Comparison of ENCODE assay signal across 19 mouse cellular contexts in the genomic region with DNA sequence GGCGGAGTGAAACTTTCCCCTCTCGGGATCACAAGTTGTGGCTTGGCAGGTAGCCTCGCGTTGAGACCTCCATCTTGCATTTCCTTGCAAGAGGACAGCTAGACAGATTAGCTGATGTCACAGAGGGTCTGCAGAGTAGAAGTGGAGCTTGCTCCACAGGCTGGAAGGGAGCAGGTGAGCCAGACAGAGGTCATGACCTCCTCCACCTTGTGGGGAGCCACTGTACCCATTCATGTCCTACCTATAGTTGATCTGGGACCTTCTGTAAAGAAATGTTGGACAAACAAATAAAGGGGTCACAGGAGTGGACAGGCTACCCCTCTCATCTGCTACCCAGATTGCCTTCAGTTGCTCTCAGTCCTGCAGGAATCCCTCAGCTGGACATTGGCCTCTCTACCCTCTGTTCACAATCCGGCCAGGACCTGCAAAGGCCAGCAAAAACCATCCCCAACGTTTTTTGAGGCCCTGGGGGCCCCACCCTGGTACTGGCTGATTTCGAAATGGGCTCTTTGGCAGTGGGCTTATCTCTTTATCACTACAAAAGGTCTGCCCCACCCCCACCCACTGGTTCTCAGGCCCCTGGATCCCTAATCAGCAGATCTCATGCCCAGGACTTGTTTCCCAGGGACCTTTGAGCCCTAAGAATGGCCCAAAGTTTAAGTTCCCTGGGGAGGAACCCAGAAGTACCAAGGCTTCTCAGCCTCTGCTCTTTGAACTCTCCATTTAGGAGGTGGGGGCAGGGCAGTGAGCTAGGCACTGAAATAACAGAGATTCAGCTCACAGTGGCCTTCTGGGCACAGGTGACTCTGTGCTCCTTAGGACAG. TPM values are rescaled to one million over a fixed set of nuclear protein-coding genes. Genes with fewer than 3 reads are reported as not detected.
DNase-seq lines count a peak whose midpoint lies in the region; ATAC-seq and TF ChIP-seq lines count a peak whose summit lies in the region.
"Had no signal": no experiment of that assay in that cellular context is flagged by ENCODE, and none has a peak within 500 bp of the region (broad histone marks: within the 10 kb centered on the region; RNA-seq: fewer than 3 reads in every experiment).

No protein-coding gene starts in this region.

- no peaks in the 10 kb centered on the region for H3K36me3 ChIP-seq in forebrain, embryonic 10.5 days (replicated peaks)
- no peaks in the 10 kb centered on the region for H3K36me3 ChIP-seq in forebrain, postnatal 0 days (ENCODE audit: insufficient read depth)
- H3K36me3 ChIP-seq in MEL (ENCODE audit: control insufficient read depth in 1 of 2, insufficient read depth in 2 of 2, low read length in 2 of 2) = peaks cover 0 to 17% of the 10 kb centered on the region in 2 experiments; a peak in 2 of 4 replicates
- no peaks in the 10 kb centered on the region for H3K36me3 ChIP-seq in kidney, embryonic 15.5 days
- H3K36me3 ChIP-seq in liver, embryonic 13.5 days = no peaks in the 10 kb centered on the region

- H3K27ac ChIP-seq in forebrain, embryonic 10.5 days = peak overlapping the region; percentile 97
- no peak overlapping the region for H3K27ac ChIP-seq in forebrain, postnatal 0 days (ENCODE audit: low read depth, low read length)
- H3K27ac ChIP-seq in MEL (ENCODE audit: control insufficient read depth, low read depth, low read length) = no peak overlapping the region
- peak overlapping the region; percentile 91 for H3K27ac ChIP-seq in kidney, embryonic 15.5 days
- peak overlapping the region; percentile 68 for H3K27ac ChIP-seq in liver, embryonic 13.5 days
- H3K27ac ChIP-seq: macrophage had no signal

- peaks cover 44% of the 10 kb centered on the region for H3K27me3 ChIP-seq in forebrain, embryonic 10.5 days (ENCODE audit: poor library complexity, severe bottlenecking)
- no peaks in the 10 kb centered on the region for H3K27me3 ChIP-seq in forebrain, postnatal 0 days (ENCODE audit: insufficient read depth, low read length)
- H3K27me3 ChIP-seq in MEL (ENCODE audit: control insufficient read depth in 1 of 2, insufficient read depth in 2 of 2, low read length in 2 of 2) = no peaks in the 10 kb centered on the region
- H3K27me3 ChIP-seq in kidney, embryonic 15.5 days = peaks cover 30% of the 10 kb centered on the region
- peaks cover 35% of the 10 kb centered on the region for H3K27me3 ChIP-seq in liver, embryonic 13.5 days

- H3K4me1 ChIP-seq in forebrain, embryonic 10.5 days = peaks cover 91% of the 10 kb centered on the region
- peaks cover 2% of the 10 kb centered on the region; the same call in 1 of the 2 replicates for H3K4me1 ChIP-seq in forebrain, postnatal 0 days (ENCODE audit: insufficient read depth)
- H3K4me1 ChIP-seq in MEL (ENCODE audit: control insufficient read depth in 1 of 2, insufficient read depth in 2 of 2, low read length in 2 of 2) = peaks cover 6 to 31% of the 10 kb centered on the region in 2 experiments
- H3K4me1 ChIP-seq in kidney, embryonic 15.5 days = peaks cover 83% of the 10 kb centered on the region
- H3K4me1 ChIP-seq in liver, embryonic 13.5 days (replicated peaks) = peaks cover 85% of the 10 kb centered on the region

- no peak overlapping the region for H3K4me2 ChIP-seq in forebrain, postnatal 0 days (ENCODE audit: low read depth)
- H3K4me2 ChIP-seq in kidney, embryonic 15.5 days = no peak overlapping the region
- peak overlapping the region; percentile 32 for H3K4me2 ChIP-seq in liver, embryonic 13.5 days

- ATAC-seq in forebrain, postnatal 0 days = no peak
- no peak for ATAC-seq in kidney, embryonic 15.5 days (replicated peaks; ENCODE audit: low FRiP score)
- ATAC-seq in liver, embryonic 13.5 days (ENCODE audit: low read depth) = peak; percentile 63
- ATAC-seq: forebrain, embryonic 16.5 days had no signal

- TF ChIP-seq EP300 in MEL (IDR thresholded peaks at IDR 0.05; ENCODE audit: low read depth in 1 of 2, low read length in 2 of 2) = peak; percentile 31 to 72; a peak in 3 of 4 replicates

- no peaks in the 10 kb centered on the region for H3K9me3 ChIP-seq in forebrain, embryonic 10.5 days
- no peaks in the 10 kb centered on the region for H3K9me3 ChIP-seq in forebrain, postnatal 0 days (ENCODE audit: low read length)
- no peaks in the 10 kb centered on the region for H3K9me3 ChIP-seq in MEL (replicated peaks; ENCODE audit: insufficient read depth, low read length)
- H3K9me3 ChIP-seq in kidney, embryonic 15.5 days (replicated peaks) = no peaks in the 10 kb centered on the region
- no peaks in the 10 kb centered on the region for H3K9me3 ChIP-seq in liver, embryonic 13.5 days (replicated peaks)

- 50% methylated on average over 7 of the region's 7 CpGs for WGBS in forebrain, embryonic 10.5 days
- 63% methylated on average over 7 of the region's 7 CpGs for WGBS in forebrain, postnatal 0 days
- WGBS in kidney, embryonic 15.5 days = 45% methylated on average over 7 of the region's 7 CpGs
- WGBS in liver, embryonic 13.5 days (ENCODE audit: insufficient replicate concordance) = 38% methylated on average over 7 of the region's 7 CpGs

- no peak overlapping the region for H3K4me3 ChIP-seq in forebrain, embryonic 10.5 days
- no peak overlapping the region for H3K4me3 ChIP-seq in forebrain, postnatal 0 days (ENCODE audit: low read depth, low read length)
- no peak overlapping the region for H3K4me3 ChIP-seq in MEL (ENCODE audit: control insufficient read depth in 1 of 2, insufficient read depth in 1 of 2, low read depth in 2 of 2, low read length in 2 of 2)
- no peak overlapping the region for H3K4me3 ChIP-seq in kidney, embryonic 15.5 days (replicated peaks)
- H3K4me3 ChIP-seq in liver, embryonic 13.5 days (replicated peaks) = no peak overlapping the region

- H3K9ac ChIP-seq in forebrain, postnatal 0 days = no peak overlapping the region
- no peak overlapping the region for H3K9ac ChIP-seq in MEL (ENCODE audit: control insufficient read depth, low read depth, low read length, poor library complexity, severe bottlenecking)
- no peak overlapping the region for H3K9ac ChIP-seq in kidney, embryonic 15.5 days
- peak overlapping the region; percentile 50; the same call in 1 of the 2 replicates for H3K9ac ChIP-seq in liver, embryonic 13.5 days

- H3K79me2 ChIP-seq in MEL (ENCODE audit: control insufficient read depth, insufficient read depth, low read length, poor library complexity) = no peaks in the 10 kb centered on the region

- no peak for DNase-seq in forebrain, embryonic 10.5 days (ENCODE audit: extremely low spot score, low spot score)
- no peak for DNase-seq in forebrain, postnatal 0 days
- DNase-seq in MEL (ENCODE audit: low read depth, low spot score) = no peak
- DNase-seq in liver, embryonic 13.5 days = no peak
- DNase-seq in thymus, postnatal 0 days (ENCODE audit: low spot score) = no peak
- DNase-seq in spleen, postnatal 14 days (ENCODE audit: low spot score in 2 of 2) = no peak
- no peak for DNase-seq in embryo, embryonic 10 days (ENCODE audit: low spot score)
- DNase-seq: cerebellum, adult 11 months; heart, postnatal 14 days; right cerebral cortex, postnatal 25 days had no signal

- no peak for TF ChIP-seq POLR2A in MEL (IDR thresholded peaks at IDR 0.05; ENCODE audit: control insufficient read depth in 1 of 2, insufficient read depth in 1 of 2, low read depth in 1 of 2, low read length in 2 of 2, poor library complexity in 1 of 2)

- TF ChIP-seq CTCF in forebrain, postnatal 0 days (IDR thresholded peaks at IDR 0.05; ENCODE audit: low read depth) = no peak
- TF ChIP-seq CTCF in MEL (IDR thresholded peaks at IDR 0.05 in 2 of 3, conservative IDR thresholded peaks at IDR 0.05 in 1 of 3; ENCODE audit: control insufficient read depth in 1 of 3, insufficient read depth in 1 of 3, low read depth in 2 of 3, low read length in 3 of 3, poor library complexity in 1 of 3, severe bottlenecking in 1 of 3) = no peak

- no peak for TF ChIP-seq RAD21 in MEL (IDR thresholded peaks at IDR 0.05; ENCODE audit: low read depth, low read length)

RNA-seq across cellular contexts. Expression of gene Nrarp, which starts 5.5 kb away (rescaled TPM):
- polyA plus RNA-seq in forebrain, embryonic 10.5 days (2016; fragmentation: Nextera tagmentation; extraction: Ambion mirVana) = 37.4 and 40.7 TPM in 2 replicates
- total RNA-seq in forebrain, postnatal 0 days (2014; rRNA removed) = 38.2 and 40.0 TPM in 2 replicates
- polyA plus RNA-seq in forebrain, postnatal 0 days (2015; fragmentation: Nextera tagmentation; extraction: Ambion mirVana) = 17.0 and 17.8 TPM in 2 replicates
- 6.3 and 6.5 TPM in 2 replicates for total RNA-seq in MEL (2012; rRNA removed)
- 10 to 100 TPM in 1 of 2 experiments, not detected in 1; 12.3 TPM for polyA plus RNA-seq in MEL (2012; ENCODE audit: insufficient read depth in 1 of 2, insufficient read length in 2 of 2, low read depth in 1 of 2, low replicate concordance in 2 of 2, missing spikeins in 1 of 2)
- 21.8 and 23.7 TPM in 2 replicates for polyA plus RNA-seq in kidney, embryonic 15.5 days (2015; fragmentation: Nextera tagmentation; extraction: Ambion mirVana)
- polyA plus RNA-seq in liver, embryonic 13.5 days (2015; fragmentation: Nextera tagmentation; extraction: Ambion mirVana) = 2.5 and 2.6 TPM in 2 replicates
- polyA plus RNA-seq in thymus, postnatal 0 days (2015; fragmentation: Nextera tagmentation; extraction: Ambion mirVana) = 9.5 TPM in 2 replicates
- polyA plus RNA-seq: macrophage had no signal

RNA-seq across cellular contexts. Expression of gene Tor4a, which starts 21.6 kb away (rescaled TPM):
- 1.3 and 1.5 TPM in 2 replicates for polyA plus RNA-seq in forebrain, embryonic 10.5 days (2016; fragmentation: Nextera tagmentation; extraction: Ambion mirVana)
- 1.7 and 3.3 TPM in 2 replicates for total RNA-seq in forebrain, postnatal 0 days (2014; rRNA removed)
- 0.92 and 1.2 TPM in 2 replicates for polyA plus RNA-seq in forebrain, postnatal 0 days (2015; fragmentation: Nextera tagmentation; extraction: Ambion mirVana)
- 7.6 and 9.1 TPM in 2 replicates for total RNA-seq in MEL (2012; rRNA removed)
- polyA plus RNA-seq in MEL (2012; ENCODE audit: insufficient read depth in 1 of 2, insufficient read length in 2 of 2, low read depth in 1 of 2, low replicate concordance in 2 of 2, missing spikeins in 1 of 2) = 10 to 100 TPM in 1 of 2 experiments, not detected in 1; 13.7 TPM
- 11.7 and 14.1 TPM in 2 replicates for polyA plus RNA-seq in kidney, embryonic 15.5 days (2015; fragmentation: Nextera tagmentation; extraction: Ambion mirVana)
- polyA plus RNA-seq in liver, embryonic 13.5 days (2015; fragmentation: Nextera tagmentation; extraction: Ambion mirVana) = 5.5 and 6.0 TPM in 2 replicates
- polyA plus RNA-seq in thymus, postnatal 0 days (2015; fragmentation: Nextera tagmentation; extraction: Ambion mirVana) = 23.5 and 25.6 TPM in 2 replicates

RNA-seq across cellular contexts. Expression of gene Nelfb, which starts 36.2 kb away (rescaled TPM):
- polyA plus RNA-seq in forebrain, embryonic 10.5 days (2016; fragmentation: Nextera tagmentation; extraction: Ambion mirVana) = 128 and 130 TPM in 2 replicates
- total RNA-seq in forebrain, postnatal 0 days (2014; rRNA removed) = 94.6 and 115 TPM in 2 replicates
- polyA plus RNA-seq in forebrain, postnatal 0 days (2015; fragmentation: Nextera tagmentation; extraction: Ambion mirVana) = 57.1 and 76.1 TPM in 2 replicates
- 62.9 and 63.1 TPM in 2 replicates for total RNA-seq in MEL (2012; rRNA removed)
- 10 to 100 TPM in 1 of 2 experiments, not detected in 1; 83.5 TPM for polyA plus RNA-seq in MEL (2012; ENCODE audit: insufficient read depth in 1 of 2, insufficient read length in 2 of 2, low read depth in 1 of 2, low replicate concordance in 2 of 2, missing spikeins in 1 of 2)
- polyA plus RNA-seq in kidney, embryonic 15.5 days (2015; fragmentation: Nextera tagmentation; extraction: Ambion mirVana) = 114 and 124 TPM in 2 replicates
- 42.8 and 43.3 TPM in 2 replicates for polyA plus RNA-seq in liver, embryonic 13.5 days (2015; fragmentation: Nextera tagmentation; extraction: Ambion mirVana)
- polyA plus RNA-seq in thymus, postnatal 0 days (2015; fragmentation: Nextera tagmentation; extraction: Ambion mirVana) = 73.3 and 78.1 TPM in 2 replicates

RNA-seq across cellular contexts. Expression of gene Stpg3, which starts 39.4 kb away (rescaled TPM):
- polyA plus RNA-seq in forebrain, embryonic 10.5 days (2016; fragmentation: Nextera tagmentation; extraction: Ambion mirVana) = not detected in 2 replicates
- total RNA-seq in forebrain, postnatal 0 days (2014; rRNA removed) = not detected in 2 replicates
- polyA plus RNA-seq in forebrain, postnatal 0 days (2015; fragmentation: Nextera tagmentation; extraction: Ambion mirVana) = not detected in 2 replicates
- not detected in 2 replicates for total RNA-seq in MEL (2012; rRNA removed)
- under 1 TPM in 1 of 2 experiments, not detected in 1; 0.07 TPM for polyA plus RNA-seq in MEL (2012; ENCODE audit: insufficient read depth in 1 of 2, insufficient read length in 2 of 2, low read depth in 1 of 2, low replicate concordance in 2 of 2, missing spikeins in 1 of 2)
- polyA plus RNA-seq in kidney, embryonic 15.5 days (2015; fragmentation: Nextera tagmentation; extraction: Ambion mirVana) = 0.23 and 0.55 TPM in 2 replicates
- polyA plus RNA-seq in liver, embryonic 13.5 days (2015; fragmentation: Nextera tagmentation; extraction: Ambion mirVana) = not detected in 2 replicates
- polyA plus RNA-seq in thymus, postnatal 0 days (2015; fragmentation: Nextera tagmentation; extraction: Ambion mirVana) = 0.14 TPM in 1 of 2 replicates, not detected in the other
- total RNA-seq: adrenal gland, postnatal 14 days; common myeloid progenitor, adult 5-6 weeks; gastrocnemius, postnatal 4 days; heart, postnatal 14 days; monocyte, adult 5-6 weeks had no signal
- polyA plus RNA-seq: forebrain, embryonic 16.5 days; limb, embryonic 14.5 days; macrophage had no signal

RNA-seq across cellular contexts. Expression of gene Fam166a, which starts 43.5 kb away (rescaled TPM):
- 0.67 and 0.80 TPM in 2 replicates for polyA plus RNA-seq in forebrain, embryonic 10.5 days (2016; fragmentation: Nextera tagmentation; extraction: Ambion mirVana)
- not detected in 2 replicates for total RNA-seq in forebrain, postnatal 0 days (2014; rRNA removed)
- polyA plus RNA-seq in forebrain, postnatal 0 days (2015; fragmentation: Nextera tagmentation; extraction: Ambion mirVana) = 0.94 TPM in 1 of 2 replicates, not detected in the other
- total RNA-seq in MEL (2012; rRNA removed) = 1.1 TPM in 1 of 2 replicates, not detected in the other
- 10 to 100 TPM in 1 of 2 experiments, not detected in 1; 15.6 TPM for polyA plus RNA-seq in MEL (2012; ENCODE audit: insufficient read depth in 1 of 2, insufficient read length in 2 of 2, low read depth in 1 of 2, low replicate concordance in 2 of 2, missing spikeins in 1 of 2)
- polyA plus RNA-seq in kidney, embryonic 15.5 days (2015; fragmentation: Nextera tagmentation; extraction: Ambion mirVana) = 1.4 and 1.9 TPM in 2 replicates
- polyA plus RNA-seq in liver, embryonic 13.5 days (2015; fragmentation: Nextera tagmentation; extraction: Ambion mirVana) = not detected in 2 replicates
- 0.34 TPM in 1 of 2 replicates, not detected in the other for polyA plus RNA-seq in thymus, postnatal 0 days (2015; fragmentation: Nextera tagmentation; extraction: Ambion mirVana)
- total RNA-seq: adrenal gland, postnatal 14 days; common myeloid progenitor, adult 5-6 weeks; heart, postnatal 14 days; left cerebral cortex, adult 18-20 months; monocyte, adult 5-6 weeks had no signal
- polyA plus RNA-seq: forebrain, embryonic 16.5 days; macrophage had no signal

Comparison
In these comparisons a context has a peak if more than half of its experiments do, and no peak if none do; other contexts are left out.
1. H3K27ac ChIP-seq: peak in forebrain, embryonic 10.5 days (single experiment), kidney, embryonic 15.5 days (single experiment) and liver, embryonic 13.5 days (single experiment); none in forebrain, postnatal 0 days (single experiment) and MEL (single experiment).